Mouse (Mus musculus): ENCODE results near the gene Rtl5.
"Not testable (repeated sequence)": the region's sequence is repeated elsewhere in the genome, so short reads cannot be mapped to it uniquely, and the experiment has no call there.

Rtl5 gene

GRCm38 (mm10) chrX:102070591-102071471 is at the start of gene Rtl5:
Gene Rtl5, minus strand, starts transcription at chrX:102071304.
- DNase-seq: peak; percentile 40 to 49

GRCm38 (mm10) chrX:102119042-102119864 is 48.1 kb upstream of the Rtl5 start, which contains the start of gene Pin4:
Gene Pin4, plus strand, starts transcription at chrX:102119447.
- DNase-seq: peak; percentile 90 to 92

- DNase-seq: no peak
These were observed 44.6 kb upstream of the Rtl5 start for GRCm38 (mm10) chrX:102115676-102116075.

- not testable (repeated sequence) for DNase-seq
These were observed 38.2 kb upstream of the Rtl5 start for GRCm38 (mm10) chrX:102109349-102109748.

GRCm38 (mm10) chrX:102103830-102104229 is 32.7 kb upstream of the Rtl5 start:
- DNase-seq: not testable (repeated sequence)

- no peak for DNase-seq
These were observed 30.8 kb upstream of the Rtl5 start for GRCm38 (mm10) chrX:102101886-102102285.

- DNase-seq: no peak
These were observed 23.3 kb upstream of the Rtl5 start for GRCm38 (mm10) chrX:102094381-102094904.

- no peak for DNase-seq
These were observed 19.5 kb upstream of the Rtl5 start for GRCm38 (mm10) chrX:102090605-102091004.

- DNase-seq: no peak
These were observed 14.8 kb upstream of the Rtl5 start for GRCm38 (mm10) chrX:102085798-102086443.

GRCm38 (mm10) chrX:102082340-102082739 is 11.2 kb upstream of the Rtl5 start:
- peak in 1 of 2 experiments; percentile 36 for DNase-seq

- DNase-seq: peak; percentile 42 to 56
These were observed 10.6 kb upstream of the Rtl5 start for GRCm38 (mm10) chrX:102081573-102082279.

- no peak for DNase-seq
These were observed 10.0 kb upstream of the Rtl5 start for GRCm38 (mm10) chrX:102081076-102081475.

- peak in 1 of 2 experiments; percentile 17 for DNase-seq
These were observed 6.0 kb upstream of the Rtl5 start for GRCm38 (mm10) chrX:102076886-102077765.

GRCm38 (mm10) chrX:102075158-102075557 is 4.1 kb upstream of the Rtl5 start:
- DNase-seq: no peak

GRCm38 (mm10) chrX:102074435-102074834 is 3.3 kb upstream of the Rtl5 start:
- no peak for DNase-seq

GRCm38 (mm10) chrX:102073605-102074325 is 2.7 kb upstream of the Rtl5 start:
- DNase-seq: no peak

- no peak for DNase-seq
These were observed 413 bp upstream of the Rtl5 start for GRCm38 (mm10) chrX:102071517-102071916.

GRCm38 (mm10) chrX:102068811-102069540 is 2.1 kb downstream of the Rtl5 start:
- DNase-seq: no peak

- DNase-seq: peak in 1 of 2 experiments; percentile 38
These were observed 4.0 kb downstream of the Rtl5 start for GRCm38 (mm10) chrX:102067118-102067517.

Data from cerebellum, postnatal 36 days (tissue).